Mouse (Mus musculus) neural tube, embryonic 14.5 days (tissue): ENCODE data around the gene Grm8. TPM values are rescaled to one million over a fixed set of nuclear protein-coding genes. Genes with fewer than 3 reads are reported as not detected.

ENCODE experiments used
- ATAC-seq: fragments of 200-750 bp; cut with Nextera tagmentation; 2 replicates; pipeline ENCODE4 v1.8.0; 2017; ENCODE audit warnings: low read depth, mild to moderate bottlenecking, moderate TSS enrichment, moderate library complexity
- H3K27ac ChIP-seq: fragments of 300-500 bp; sonication (generic); 2 replicates; pipeline ENCODE4 v1.5.1; 2014; ENCODE audit warnings: low read depth, mild to moderate bottlenecking, control low read depth, low read length, moderate library complexity, mixed read lengths
- H3K27me3 ChIP-seq: fragments of 300-500 bp; sonication (generic); 2 replicates; pipeline ENCODE4 v1.6.1; 2014; ENCODE audit warnings: low read length; ENCODE audit not compliant: control insufficient read depth, insufficient read depth
- H3K36me3 ChIP-seq: fragments of 300-500 bp; sonication (generic); 2 replicates; pipeline ENCODE4 v1.6.1; 2014; ENCODE audit warnings: low read length, mixed read lengths; ENCODE audit not compliant: control insufficient read depth, insufficient read depth
- H3K4me1 ChIP-seq: fragments of 300-500 bp; sonication (generic); 2 replicates; pipeline ENCODE4 v1.6.1; 2014; ENCODE audit warnings: low read length; ENCODE audit not compliant: control insufficient read depth, insufficient read depth
- H3K4me2 ChIP-seq: fragments of 300-500 bp; sonication (generic); 2 replicates; pipeline ENCODE4 v1.6.1; 2014; ENCODE audit warnings: mild to moderate bottlenecking, low read depth, low read length, control low read depth
- H3K4me3 ChIP-seq: fragments of 300-500 bp; sonication (generic); 2 replicates; pipeline ENCODE4 v1.5.1; 2014; ENCODE audit warnings: low read depth, low read length, control low read depth, mixed read lengths
- H3K9ac ChIP-seq: fragments of 300-500 bp; sonication (generic); replicated peaks from 2 replicates; pipeline ENCODE4 v1.6.1; 2014; ENCODE audit warnings: low read depth, mild to moderate bottlenecking, control low read depth, low read length, mixed read lengths
- H3K9me3 ChIP-seq: fragments of 300-500 bp; sonication (generic); 2 replicates; pipeline ENCODE4 v1.6.1; 2016; ENCODE audit warnings: low read length; ENCODE audit not compliant: control insufficient read depth
- WGBS: fragments of 180-500 bp; shearing (Covaris S2); extraction: QIAGEN DNeasy Blood & Tissue Kit; methylation state at CpG from one replicate; pipeline ENCODE4 v1.1.7; 2014; 5-methylcytosine and 5-hydroxymethylcytosine counted together
- polyA plus RNA-seq: library from polyadenylated mRNA; unstranded; fragments of >200 nt; fragmentation: Nextera tagmentation; extraction: Ambion mirVana; gene quantifications from 2 replicates; pipeline ENCODE4 v1.2.1, GENCODE M21; 2014

Grm8 gene
- polyA plus RNA-seq, 1 experiment from 2014 or later = 18.1 TPM

DNA sequence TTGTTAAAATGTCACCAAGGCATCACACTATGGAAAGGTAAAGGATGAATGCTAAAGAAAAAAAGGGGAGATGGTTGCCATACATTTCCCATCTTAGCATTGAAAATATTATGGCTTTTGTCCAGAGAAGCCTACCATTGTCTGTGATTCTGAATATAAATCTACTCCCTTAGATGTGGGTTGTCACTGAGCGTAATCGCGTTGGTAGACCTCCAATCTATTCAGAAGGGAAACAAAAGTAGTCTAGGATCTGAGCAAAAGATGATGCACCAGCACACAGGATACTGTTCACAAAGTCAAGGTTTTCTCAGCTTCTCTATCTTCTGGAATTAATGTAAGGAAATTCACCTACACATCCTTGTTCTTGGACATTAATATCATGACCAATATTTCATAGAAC lies 345.4 kb downstream of the Grm8 start:
- no peaks in the 10 kb centered on the region for H3K27me3 ChIP-seq
- H3K36me3 ChIP-seq = no peaks in the 10 kb centered on the region
- WGBS = 82% methylated on average over 3 of the region's 3 CpGs

GRCm38 (mm10) chr6:27789151-27789550 lies 345.8 kb downstream of the Grm8 start:
- 84% methylated on average over 4 of the region's 4 CpGs for WGBS
- H3K4me3 ChIP-seq = no peak overlapping the region

More for the DNA sequence above, 345.4 kb downstream of the Grm8 start:
- no peak overlapping the region for H3K27ac ChIP-seq
- H3K4me1 ChIP-seq = no peaks in the 10 kb centered on the region
- H3K9ac ChIP-seq = no peak overlapping the region
- no peaks in the 10 kb centered on the region for H3K9me3 ChIP-seq
- no peak overlapping the region for H3K4me3 ChIP-seq
- ATAC-seq = no peak
- no peak overlapping the region for H3K4me2 ChIP-seq

GRCm38 (mm10) chr6:27782251-27782650 lies 352.7 kb downstream of the Grm8 start:
- no peak for ATAC-seq
- Histone ChIP-seq H3K9me3 (no peaks in the 10 kb centered on the region), H3K4me2 (no peak overlapping the region), H3K27me3 (no peaks in the 10 kb centered on the region), H3K4me1 (no peaks in the 10 kb centered on the region), H3K4me3 (no peak overlapping the region), H3K27ac (no peak overlapping the region), H3K36me3 (no peaks in the 10 kb centered on the region), H3K9ac (no peak overlapping the region)
- 67% methylated on average over 1 of the region's 1 CpGs for WGBS

More at GRCm38 (mm10) chr6:27789151-27789550, 345.8 kb downstream of the Grm8 start:
- no peak for ATAC-seq
- Histone ChIP-seq H3K27ac (no peak overlapping the region), H3K9me3 (no peaks in the 10 kb centered on the region), H3K4me1 (no peaks in the 10 kb centered on the region), H3K36me3 (no peaks in the 10 kb centered on the region), H3K4me2 (no peak overlapping the region), H3K9ac (no peak overlapping the region), H3K27me3 (no peaks in the 10 kb centered on the region)

DNA sequence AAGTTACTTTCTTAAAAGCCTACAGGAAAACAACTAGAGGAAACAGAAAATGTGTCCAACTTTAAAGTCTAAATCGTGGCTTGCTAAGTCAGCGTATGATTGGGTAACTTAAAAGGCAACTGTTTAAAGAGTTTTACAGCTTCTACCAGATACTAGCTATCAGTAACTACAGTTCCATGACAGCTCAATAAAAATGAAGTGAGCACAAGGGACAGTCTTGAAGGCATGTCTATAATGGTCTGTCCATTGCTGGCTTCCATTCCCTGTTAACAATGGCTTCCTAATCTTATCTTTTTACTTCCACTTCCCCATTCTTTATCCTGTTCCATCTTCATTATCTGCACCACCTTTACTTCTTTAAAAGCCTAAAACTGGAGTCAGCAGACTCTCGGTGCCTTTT lies 353.6 kb downstream of the Grm8 start:
- no peak for ATAC-seq
- 86% methylated on average over 3 of the region's 3 CpGs for WGBS
- Histone ChIP-seq H3K4me3 (no peak overlapping the region), H3K4me2 (no peak overlapping the region), H3K27ac (no peak overlapping the region), H3K9ac (no peak overlapping the region), H3K9me3 (no peaks in the 10 kb centered on the region), H3K4me1 (no peaks in the 10 kb centered on the region), H3K36me3 (no peaks in the 10 kb centered on the region), H3K27me3 (no peaks in the 10 kb centered on the region)

DNA sequence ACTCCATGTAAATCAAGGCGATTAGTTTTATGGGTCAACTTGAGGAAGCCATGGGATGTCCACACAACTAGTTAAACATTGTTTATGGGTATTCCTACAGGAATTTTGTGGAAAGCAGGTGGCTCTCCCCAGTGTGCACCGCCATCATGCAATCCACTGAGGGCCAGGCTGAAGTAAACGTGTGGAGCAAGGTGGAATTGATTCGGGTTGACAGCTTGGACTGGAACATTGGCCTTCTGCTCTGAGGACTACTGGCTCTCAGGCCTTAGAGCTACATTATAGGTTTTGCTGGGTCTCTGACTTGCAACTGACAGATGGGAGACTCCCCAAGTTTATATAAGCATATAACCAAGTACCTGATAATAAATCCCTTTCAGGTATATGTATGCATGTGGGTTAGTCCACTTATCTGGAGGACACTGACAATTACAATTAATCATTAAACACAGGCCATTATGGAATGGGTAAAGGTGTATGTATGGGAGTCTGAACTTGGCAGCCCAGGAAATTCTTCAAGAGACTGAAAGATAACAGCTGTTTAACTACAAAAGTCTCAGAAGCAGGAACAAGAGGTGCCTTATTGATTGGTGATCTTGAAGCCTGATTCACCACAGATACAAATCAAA lies 359.2 kb downstream of the Grm8 start:
- no peak overlapping the region for H3K4me2 ChIP-seq
- no peak for ATAC-seq
- H3K9ac ChIP-seq = no peak overlapping the region
- WGBS = 86% methylated on average over 4 of the region's 4 CpGs
- no peaks in the 10 kb centered on the region for H3K9me3 ChIP-seq
- no peaks in the 10 kb centered on the region for H3K27me3 ChIP-seq
- H3K4me3 ChIP-seq = no peak overlapping the region
- no peak overlapping the region for H3K27ac ChIP-seq
- no peaks in the 10 kb centered on the region for H3K4me1 ChIP-seq
- no peaks in the 10 kb centered on the region for H3K36me3 ChIP-seq

DNA sequence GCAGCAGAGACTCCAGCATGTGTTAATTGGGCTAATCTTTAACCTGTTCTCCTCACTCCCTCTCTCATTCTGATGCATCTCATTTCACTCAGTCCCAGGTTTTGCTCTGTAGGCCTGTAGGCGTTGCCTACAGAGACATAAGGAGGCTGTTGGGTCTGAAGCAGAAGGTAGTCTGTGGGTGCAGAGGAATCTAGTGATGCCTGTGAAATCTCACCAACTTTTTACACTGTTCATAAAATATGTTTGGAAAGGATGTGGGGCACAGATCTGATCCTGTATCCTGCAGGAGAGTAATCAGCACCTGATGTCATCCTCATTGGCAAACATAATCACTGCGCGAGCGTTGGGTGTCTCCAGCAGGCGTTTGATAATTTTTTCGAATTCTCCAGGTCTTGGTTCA lies 372.9 kb downstream of the Grm8 start:
- Histone ChIP-seq H3K9me3 (no peaks in the 10 kb centered on the region), H3K4me1 (no peaks in the 10 kb centered on the region), H3K4me2 (no peak overlapping the region), H3K4me3 (no peak overlapping the region), H3K27ac (no peak overlapping the region), H3K27me3 (no peaks in the 10 kb centered on the region), H3K36me3 (no peaks in the 10 kb centered on the region), H3K9ac (no peak overlapping the region)
- WGBS = 89% methylated on average over 6 of the region's 6 CpGs
- ATAC-seq = no peak

GRCm38 (mm10) chr6:27753290-27753829 lies 381.6 kb downstream of the Grm8 start:
- no peak for ATAC-seq

GRCm38 (mm10) chr6:27746493-27746892 lies 388.5 kb downstream of the Grm8 start:
- H3K4me1 ChIP-seq = no peaks in the 10 kb centered on the region
- no peak overlapping the region for H3K27ac ChIP-seq
- H3K4me2 ChIP-seq = no peak overlapping the region
- ATAC-seq = no peak
- H3K9me3 ChIP-seq = no peaks in the 10 kb centered on the region
- H3K9ac ChIP-seq = no peak overlapping the region
- no peak overlapping the region for H3K4me3 ChIP-seq
- H3K27me3 ChIP-seq = no peaks in the 10 kb centered on the region
- H3K36me3 ChIP-seq = no peaks in the 10 kb centered on the region
- 60% methylated on average over 4 of the region's 4 CpGs for WGBS

More at GRCm38 (mm10) chr6:27753290-27753829, 381.6 kb downstream of the Grm8 start:
- no peaks in the 10 kb centered on the region for H3K36me3 ChIP-seq
- H3K4me1 ChIP-seq = no peaks in the 10 kb centered on the region
- no peak overlapping the region for H3K9ac ChIP-seq
- no peaks in the 10 kb centered on the region for H3K27me3 ChIP-seq
- no peak overlapping the region for H3K4me2 ChIP-seq
- no peak overlapping the region for H3K27ac ChIP-seq
- WGBS = 92% methylated on average over 2 of the region's 2 CpGs
- no peaks in the 10 kb centered on the region for H3K9me3 ChIP-seq
- no peak overlapping the region for H3K4me3 ChIP-seq

- Histone ChIP-seq H3K36me3 (no peaks in the 10 kb centered on the region), H3K9ac (no peak overlapping the region), H3K4me1 (no peaks in the 10 kb centered on the region), H3K27ac (no peak overlapping the region), H3K4me2 (no peak overlapping the region), H3K9me3 (no peaks in the 10 kb centered on the region), H3K4me3 (no peak overlapping the region), H3K27me3 (no peaks in the 10 kb centered on the region)
- WGBS = 20% methylated on average over 5 of the region's 5 CpGs
- ATAC-seq = peak; percentile 88
Measured at GRCm38 (mm10) chr6:27745693-27746451, 389.1 kb downstream of the Grm8 start.
